In genomic region chr14:58253369-58253968, GRCm38 (mm10) we compare ENCODE assay signal across 8 mouse cellular contexts.
A peak's percentile ranks its signal among the peaks of the same experiment; 100 is the strongest.
DNase-seq lines count a peak whose midpoint lies in the region; ATAC-seq and TF ChIP-seq lines count a peak whose summit lies in the region.

No protein-coding gene starts in this region.

- H3K4me3 ChIP-seq in embryonic facial prominence, embryonic 10.5 days, result no peak overlapping the region
- no peak overlapping the region for H3K4me3 ChIP-seq in hindbrain, embryonic 16.5 days (ENCODE audit: low read length)
- no peak overlapping the region for H3K4me3 ChIP-seq in layer of hippocampus, adult 2 months

- ATAC-seq in hindbrain, embryonic 16.5 days, result peak; percentile 70; the same call in 1 of the 2 replicates

- TF ChIP-seq CTCF in layer of hippocampus, adult 2 months (conservative IDR thresholded peaks at IDR 0.05), result no peak

- no peak overlapping the region for H3K4me2 ChIP-seq in hindbrain, embryonic 16.5 days (ENCODE audit: low read length)

- no peaks in the 10 kb centered on the region for H3K27me3 ChIP-seq in embryonic facial prominence, embryonic 10.5 days (replicated peaks; ENCODE audit: low read depth, poor library complexity, severe bottlenecking)
- H3K27me3 ChIP-seq in hindbrain, embryonic 16.5 days (replicated peaks; ENCODE audit: control insufficient read depth, insufficient read depth, low read length), result no peaks in the 10 kb centered on the region

- H3K4me1 ChIP-seq in embryonic facial prominence, embryonic 10.5 days, result peaks cover 7% of the 10 kb centered on the region
- H3K4me1 ChIP-seq in hindbrain, embryonic 16.5 days (ENCODE audit: control insufficient read depth, insufficient read depth, low read depth, low read length), result peaks cover 4% of the 10 kb centered on the region

- H3K36me3 ChIP-seq in embryonic facial prominence, embryonic 10.5 days (replicated peaks), result no peaks in the 10 kb centered on the region
- H3K36me3 ChIP-seq in hindbrain, embryonic 16.5 days (ENCODE audit: control insufficient read depth, insufficient read depth, low read length), result no peaks in the 10 kb centered on the region

- H3K27ac ChIP-seq in embryonic facial prominence, embryonic 10.5 days (replicated peaks), result no peak overlapping the region
- no peak overlapping the region for H3K27ac ChIP-seq in hindbrain, embryonic 16.5 days (ENCODE audit: low read depth, low read length)
- no peak overlapping the region for H3K27ac ChIP-seq in layer of hippocampus, adult 2 months

- no peak overlapping the region for H3K9ac ChIP-seq in hindbrain, embryonic 16.5 days (ENCODE audit: low read depth, low read length)

- H3K9me3 ChIP-seq in embryonic facial prominence, embryonic 10.5 days, result no peaks in the 10 kb centered on the region
- no peaks in the 10 kb centered on the region for H3K9me3 ChIP-seq in hindbrain, embryonic 16.5 days (ENCODE audit: control insufficient read depth, low read length)

- peak; percentile 74 to 83 for DNase-seq in cerebellum, postnatal 10 days
- DNase-seq in cerebellum, adult 9-11 months, result no peak
- DNase-seq in 3T3-L1 (ENCODE audit: low read depth, low spot score), result peak; percentile 46
- peak; percentile 26 for DNase-seq in embryonic facial prominence, embryonic 10.5 days (ENCODE audit: low spot score)
- peak; percentile 74 to 86 for DNase-seq in lung, adult 18-20 months
- DNase-seq in layer of hippocampus, postnatal 36 days, result no peak
- DNase-seq in layer of hippocampus, adult 2 months (ENCODE audit: low spot score in 2 of 2), result no peak

- WGBS in embryonic facial prominence, embryonic 10.5 days, result 67% methylated on average over 3 of the region's 3 CpGs
- WGBS in hindbrain, embryonic 16.5 days, result 57% methylated on average over 3 of the region's 3 CpGs

Comparison
In these comparisons a context has a peak if more than half of its experiments do, and no peak if none do; other contexts are left out.
1. DNase-seq: peak in cerebellum, postnatal 10 days (2 of 2), 3T3-L1 (single experiment), embryonic facial prominence, embryonic 10.5 days (single experiment) and lung, adult 18-20 months (2 of 2); none in cerebellum, adult 9-11 months (single experiment), layer of hippocampus, postnatal 36 days (0 of 2) and layer of hippocampus, adult 2 months (0 of 2).